Mouse (Mus musculus) kidney, postnatal 0 days (tissue): ENCODE measurements around the gene Shisa3. TPM values are rescaled to one million over a fixed set of nuclear protein-coding genes. Genes with fewer than 3 reads are reported as not detected.

Experiments used
- ATAC-seq: fragments of 200-750 bp; cut with Nextera tagmentation; replicated peaks from 2 replicates; pipeline ENCODE4 v1.8.0; 2017; ENCODE audit warnings: low read depth, moderate number of reproducible peaks, moderate TSS enrichment, moderate library complexity; ENCODE audit not compliant: low FRiP score
- DNase-seq: peaks from one replicate; pipeline ENCODE4 v3.0.0-alpha.2; 2016; ENCODE audit warnings: low spot score
- H3K27ac ChIP-seq: fragments of 300-500 bp; sonication (generic); 2 replicates; pipeline ENCODE4 v1.5.1; 2014; ENCODE audit warnings: mild to moderate bottlenecking
- H3K27me3 ChIP-seq: fragments of 300-500 bp; sonication (generic); 2 replicates; pipeline ENCODE4 v1.6.1; 2014; ENCODE audit warnings: low read length, mixed read lengths; ENCODE audit not compliant: insufficient read depth
- H3K36me3 ChIP-seq: fragments of 300-500 bp; sonication (generic); 2 replicates; pipeline ENCODE4 v1.6.1; 2014; ENCODE audit warnings: low read length, mixed read lengths; ENCODE audit not compliant: insufficient read depth
- H3K4me1 ChIP-seq: fragments of 300-500 bp; sonication (generic); replicated peaks from 2 replicates; pipeline ENCODE4 v1.6.1; 2014; ENCODE audit warnings: antibody characterized with exemption, low read length, mixed read lengths; ENCODE audit not compliant: insufficient read depth
- H3K4me2 ChIP-seq: fragments of 300-500 bp; sonication (generic); 2 replicates; pipeline ENCODE4 v1.6.1; 2014; ENCODE audit warnings: mild to moderate bottlenecking, low read length, moderate library complexity, mixed read lengths
- H3K4me3 ChIP-seq: fragments of 300-500 bp; sonication (generic); replicated peaks from 2 replicates; pipeline ENCODE4 v1.5.1; 2014; ENCODE audit warnings: low read depth, low read length
- H3K9ac ChIP-seq: fragments of 300-500 bp; sonication (generic); 2 replicates; pipeline ENCODE4 v1.6.1; 2014; ENCODE audit warnings: low read depth, low read length
- H3K9me3 ChIP-seq: fragments of 300-500 bp; sonication (generic); replicated peaks from 2 replicates; pipeline ENCODE4 v1.6.1; 2016; ENCODE audit warnings: low read length, inconsistent platforms, mixed read lengths
- CTCF ChIP-seq: IDR thresholded peaks from 2 replicates; pipeline ENCODE4 v1.5.1; 2016; ENCODE audit warnings: antibody characterized with exemption, low read depth, mild to moderate bottlenecking, moderate library complexity
- WGBS: fragments of 180-500 bp; shearing (Covaris S2); extraction: QIAGEN DNeasy Blood & Tissue Kit; methylation state at CpG from one replicate; pipeline ENCODE4 v1.1.7; 2014; 5-methylcytosine and 5-hydroxymethylcytosine counted together
- polyA plus RNA-seq: library from polyadenylated mRNA; unstranded; fragments of >200 nt; fragmentation: Nextera tagmentation; extraction: Ambion mirVana; gene quantifications from 2 replicates; pipeline ENCODE4 v1.2.1, GENCODE M21; 2015

Gene Shisa3
- polyA plus RNA-seq, 1 experiment from 2014 or later = 43.5 TPM

- TF ChIP-seq CTCF = no peak
- H3K9ac ChIP-seq = no peak overlapping the region
- DNase-seq = no peak
Measured at GRCm38 (mm10) chr5:67653543-67653942, 45.9 kb downstream of the Shisa3 start.

DNA sequence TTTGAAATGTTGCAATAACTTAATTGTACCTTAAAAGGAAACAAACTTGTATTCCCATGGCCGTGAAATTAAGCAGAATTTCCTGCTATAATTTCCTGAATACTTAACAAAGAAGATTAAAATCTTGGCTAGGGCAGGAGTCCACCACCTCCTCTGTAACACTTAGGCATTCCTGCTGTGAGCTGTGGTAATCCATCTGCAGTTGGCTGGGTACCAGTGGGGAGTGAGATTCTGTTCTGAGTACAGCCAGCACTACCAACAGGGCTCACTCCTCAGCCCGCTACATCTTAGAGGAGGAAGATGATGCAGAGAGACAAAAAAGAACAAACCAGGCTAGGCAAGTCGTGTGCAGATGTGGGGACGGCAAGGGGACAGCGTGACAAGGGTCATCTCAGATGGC is 46.9 kb downstream of the Shisa3 start:
- H3K4me1 ChIP-seq = no peaks in the 10 kb centered on the region
- no peak overlapping the region for H3K4me3 ChIP-seq
- no peak overlapping the region for H3K4me2 ChIP-seq
- H3K9ac ChIP-seq = no peak overlapping the region
- no peak for DNase-seq
- H3K9me3 ChIP-seq = no peaks in the 10 kb centered on the region
- ATAC-seq = no peak
- no peaks in the 10 kb centered on the region for H3K27me3 ChIP-seq
- no peaks in the 10 kb centered on the region for H3K36me3 ChIP-seq
- TF ChIP-seq CTCF = no peak
- no peak overlapping the region for H3K27ac ChIP-seq
- 67% methylated on average over 5 of the region's 5 CpGs for WGBS

More at GRCm38 (mm10) chr5:67653543-67653942, 45.9 kb downstream of the Shisa3 start:
- no peak overlapping the region for H3K27ac ChIP-seq
- H3K4me3 ChIP-seq = no peak overlapping the region
- no peak for ATAC-seq
- H3K27me3 ChIP-seq = no peaks in the 10 kb centered on the region
- no peaks in the 10 kb centered on the region for H3K4me1 ChIP-seq
- H3K4me2 ChIP-seq = no peak overlapping the region
- H3K36me3 ChIP-seq = no peaks in the 10 kb centered on the region
- WGBS = 91% methylated on average over 3 of the region's 3 CpGs
- no peaks in the 10 kb centered on the region for H3K9me3 ChIP-seq

DNA sequence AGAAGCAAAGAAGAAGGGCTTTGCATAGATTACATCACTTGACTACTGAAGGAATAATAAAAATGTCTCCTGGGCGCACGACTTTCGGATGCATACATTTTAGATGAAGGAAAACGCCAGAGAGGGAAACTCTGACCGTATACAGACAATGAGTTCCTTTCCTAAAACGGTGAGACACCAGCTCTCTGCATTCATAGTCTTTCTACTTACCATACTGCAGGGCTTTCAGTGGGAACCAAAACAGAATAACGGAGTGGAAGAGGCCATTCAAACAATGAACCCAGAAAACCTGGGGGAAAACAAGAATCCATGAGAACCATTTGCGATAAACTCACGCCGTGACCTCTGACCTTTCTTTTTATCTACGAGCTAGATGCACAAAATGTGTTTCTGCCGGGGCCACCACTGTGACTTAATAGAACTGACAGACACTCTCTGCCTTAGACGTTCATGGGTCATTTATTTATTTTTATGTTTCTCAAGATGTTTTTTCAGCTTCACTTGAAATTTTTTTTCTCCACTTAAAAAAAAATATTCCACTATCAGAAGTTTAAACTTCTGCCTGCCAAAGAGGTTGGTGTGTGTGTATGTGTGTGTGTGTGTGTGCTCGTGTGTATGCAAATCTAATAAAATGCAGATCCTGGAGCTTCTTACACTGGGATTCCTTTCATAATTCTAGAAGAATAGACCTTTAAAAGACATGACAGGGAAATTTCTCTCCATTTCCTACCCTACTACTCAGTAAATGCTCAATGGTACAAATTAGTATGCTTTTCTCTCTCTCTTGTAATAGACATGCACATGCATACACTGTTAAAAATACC is 48.2 kb downstream of the Shisa3 start:
- Histone ChIP-seq H3K9me3 (no peaks in the 10 kb centered on the region), H3K4me2 (no peak overlapping the region), H3K36me3 (no peaks in the 10 kb centered on the region), H3K4me3 (no peak overlapping the region), H3K9ac (no peak overlapping the region), H3K27ac (no peak overlapping the region), H3K4me1 (no peaks in the 10 kb centered on the region), H3K27me3 (no peaks in the 10 kb centered on the region)
- TF ChIP-seq CTCF = no peak
- DNase-seq (peak; percentile 16), ATAC-seq (no peak)
- 58% methylated on average over 14 of the region's 14 CpGs for WGBS

DNA sequence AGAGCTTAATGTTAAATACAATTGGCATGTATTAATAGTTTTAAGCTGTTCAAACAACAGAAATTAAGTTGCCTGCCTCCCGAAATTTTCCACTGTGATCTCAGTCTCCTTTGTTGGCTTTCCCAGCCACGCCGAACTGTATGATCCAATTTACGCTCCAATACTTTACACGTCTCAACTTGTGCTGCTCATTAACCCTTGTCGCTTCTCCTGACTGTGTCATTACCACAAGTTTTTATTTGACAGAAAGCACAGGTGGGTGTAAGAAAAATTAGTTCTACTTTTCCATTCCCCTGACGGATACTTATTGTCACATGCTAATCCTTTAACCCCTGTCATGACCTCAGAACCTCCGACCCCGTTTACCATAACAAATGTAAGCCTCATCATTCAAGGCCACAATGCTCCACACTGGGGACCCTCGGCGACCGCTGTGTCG is 49.2 kb downstream of the Shisa3 start:
- Histone ChIP-seq H3K27ac (no peak overlapping the region), H3K9ac (no peak overlapping the region), H3K4me2 (no peak overlapping the region), H3K36me3 (no peaks in the 10 kb centered on the region), H3K4me1 (no peaks in the 10 kb centered on the region), H3K4me3 (no peak overlapping the region), H3K9me3 (no peaks in the 10 kb centered on the region), H3K27me3 (no peaks in the 10 kb centered on the region)
- DNase-seq (no peak), ATAC-seq (no peak)
- 52% methylated on average over 13 of the region's 13 CpGs for WGBS
- no peak for TF ChIP-seq CTCF

GRCm38 (mm10) chr5:67659864-67660263 is 52.2 kb downstream of the Shisa3 start:
- Histone ChIP-seq H3K4me3 (no peak overlapping the region), H3K36me3 (no peaks in the 10 kb centered on the region), H3K4me1 (0 out of 2 replicates have a peak, but pooled peaks cover 4% of the 10 kb centered on the region), H3K27ac (no peak overlapping the region), H3K9me3 (no peaks in the 10 kb centered on the region), H3K27me3 (no peaks in the 10 kb centered on the region), H3K4me2 (no peak overlapping the region), H3K9ac (no peak overlapping the region)
- DNase-seq (no peak), ATAC-seq (no peak)
- TF ChIP-seq CTCF = no peak
- 92% methylated on average over 9 of the region's 9 CpGs for WGBS

DNA sequence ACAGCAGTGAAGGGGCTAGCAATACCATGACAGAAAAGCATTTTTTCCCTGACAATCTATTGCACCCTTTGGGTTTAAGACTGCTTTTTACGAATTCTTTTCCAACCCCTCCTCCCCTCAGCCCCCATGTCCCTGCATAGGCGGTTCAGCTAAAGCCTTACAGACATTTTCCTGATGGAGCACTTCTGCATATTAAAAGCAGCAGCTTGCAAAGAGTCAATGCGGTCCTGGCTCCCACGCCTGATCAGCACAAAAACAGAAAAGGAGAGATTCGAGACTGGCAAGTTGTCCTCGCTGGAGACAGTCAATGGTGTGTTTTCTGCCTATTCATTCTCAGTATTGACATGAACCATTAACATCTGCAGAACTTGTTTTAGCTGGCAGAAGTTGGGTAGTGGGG is 55.0 kb downstream of the Shisa3 start:
- Histone ChIP-seq H3K9ac (no peak overlapping the region), H3K27ac (no peak overlapping the region), H3K4me2 (no peak overlapping the region), H3K4me3 (no peak overlapping the region), H3K4me1 (0 out of 2 replicates have a peak, but pooled peaks cover 4% of the 10 kb centered on the region), H3K36me3 (no peaks in the 10 kb centered on the region), H3K27me3 (no peaks in the 10 kb centered on the region), H3K9me3 (no peaks in the 10 kb centered on the region)
- no peak for TF ChIP-seq CTCF
- ATAC-seq (no peak), DNase-seq (peak; percentile 26)
- WGBS = 41% methylated on average over 6 of the region's 6 CpGs
